Mouse (Mus musculus): ENCODE data around the gene Fam20a.
A peak's percentile ranks its signal among the peaks of the same experiment; 100 is the strongest.

The Fam20a gene

GRCm38 (mm10) chr11:109653201-109653600 lies 68.9 kb downstream of the Fam20a start:
- no peak for DNase-seq (ENCODE audit: low spot score)

GRCm38 (mm10) chr11:109652505-109652904 lies 69.6 kb downstream of the Fam20a start:
- no peak for DNase-seq (ENCODE audit: low spot score)

GRCm38 (mm10) chr11:109651566-109652024 lies 70.5 kb downstream of the Fam20a start:
- peak; percentile 60 for DNase-seq (ENCODE audit: low spot score)

- DNase-seq (ENCODE audit: low spot score), result peak; percentile 94
Measured at GRCm38 (mm10) chr11:109650788-109651565, 71.1 kb downstream of the Fam20a start.

GRCm38 (mm10) chr11:109649975-109650701 lies 71.9 kb downstream of the Fam20a start:
- peak; percentile 77 for DNase-seq (ENCODE audit: low spot score)

- no peak for DNase-seq (ENCODE audit: low spot score)
Measured at GRCm38 (mm10) chr11:109649206-109649605, 72.9 kb downstream of the Fam20a start, which contains the start of gene Prkar1a. TSS of gene Prkar1a (plus strand) at chr11:109649405.

- DNase-seq (ENCODE audit: low spot score), result no peak
Measured at GRCm38 (mm10) chr11:109648510-109648909, 73.6 kb downstream of the Fam20a start.

- DNase-seq (ENCODE audit: low spot score), result peak; percentile 71
Measured at GRCm38 (mm10) chr11:109641498-109642222, 80.4 kb downstream of the Fam20a start.

GRCm38 (mm10) chr11:109635871-109636395 lies 86.1 kb downstream of the Fam20a start:
- no peak for DNase-seq (ENCODE audit: low spot score)

GRCm38 (mm10) chr11:109634928-109635327 lies 87.2 kb downstream of the Fam20a start:
- DNase-seq (ENCODE audit: low spot score), result no peak

- no peak for DNase-seq (ENCODE audit: low spot score)
Measured at GRCm38 (mm10) chr11:109629021-109629521, 93.0 kb downstream of the Fam20a start.

GRCm38 (mm10) chr11:109628099-109628498 lies 94.0 kb downstream of the Fam20a start:
- no peak for DNase-seq (ENCODE audit: low spot score)

- no peak for DNase-seq (ENCODE audit: low spot score)
Measured at GRCm38 (mm10) chr11:109627648-109628047, 94.4 kb downstream of the Fam20a start.

GRCm38 (mm10) chr11:109623238-109623637 lies 98.8 kb downstream of the Fam20a start:
- DNase-seq (ENCODE audit: low spot score), result no peak

- DNase-seq (ENCODE audit: low spot score), result no peak
Measured at GRCm38 (mm10) chr11:109622518-109623037, 99.5 kb downstream of the Fam20a start.

GRCm38 (mm10) chr11:109621183-109621582 lies 100.9 kb downstream of the Fam20a start:
- DNase-seq (ENCODE audit: low spot score), result no peak

GRCm38 (mm10) chr11:109620356-109620755 lies 101.7 kb downstream of the Fam20a start:
- DNase-seq (ENCODE audit: low spot score), result no peak
